Mouse (Mus musculus): ENCODE measurements around the gene Tsga10ip. TPM values are rescaled to one million over a fixed set of nuclear protein-coding genes. Genes with fewer than 3 reads are reported as not detected.
A peak's percentile ranks its signal among the peaks of the same experiment; 100 is the strongest.

Tsga10ip gene
- polyA plus RNA-seq, 1 experiment from 2014 or later = 0.14 TPM

DNA sequence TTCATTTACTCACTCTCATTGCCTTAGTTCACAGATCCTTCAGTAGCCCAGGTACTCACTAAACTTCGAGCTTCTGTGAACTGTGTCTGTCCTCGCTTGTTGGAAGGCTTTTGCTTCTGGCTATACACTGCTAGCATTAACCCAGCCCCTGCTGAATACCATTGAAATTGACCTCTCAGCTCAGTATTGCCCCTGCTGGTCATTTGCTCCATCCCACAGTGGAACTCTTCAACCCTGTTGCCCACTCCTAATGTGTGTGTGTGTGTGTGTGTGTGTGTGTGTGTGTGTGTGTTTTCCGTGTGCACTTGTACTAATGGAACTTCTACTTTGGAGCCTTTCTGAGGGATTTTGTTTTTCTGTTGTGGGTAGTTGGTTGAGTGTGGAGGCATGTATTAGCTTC, 31.4 kb downstream of the Tsga10ip start:
- Histone ChIP-seq H3K9ac (replicated peaks) (no peak overlapping the region), H3K27me3 (ENCODE audit: insufficient read depth, low read length) (no peaks in the 10 kb centered on the region), H3K9me3 (ENCODE audit: low read length) (no peaks in the 10 kb centered on the region), H3K4me3 (ENCODE audit: low read depth, low read length) (no peak overlapping the region), H3K4me2 (ENCODE audit: low read depth, low read length) (no peak overlapping the region), H3K36me3 (replicated peaks; ENCODE audit: insufficient read depth, low read length) (peaks cover 40% of the 10 kb centered on the region), H3K4me1 (ENCODE audit: insufficient read depth) (peaks cover 11% of the 10 kb centered on the region), H3K27ac (ENCODE audit: low read depth) (no peak overlapping the region)
- WGBS (ENCODE audit: insufficient replicate concordance) = 91% methylated on average over 3 of the region's 3 CpGs
- no peak for DNase-seq
- no peak for TF ChIP-seq EP300 (IDR thresholded peaks at IDR 0.05; ENCODE audit: low read depth)
- TF ChIP-seq CTCF (IDR thresholded peaks at IDR 0.05; ENCODE audit: low read depth) = peak; percentile 40
- ATAC-seq = no peak

- Histone ChIP-seq H3K36me3 (replicated peaks; ENCODE audit: insufficient read depth, low read length) (peaks cover 44% of the 10 kb centered on the region), H3K27me3 (ENCODE audit: insufficient read depth, low read length) (no peaks in the 10 kb centered on the region), H3K4me3 (ENCODE audit: low read depth, low read length) (peak overlapping the region; percentile 71), H3K27ac (ENCODE audit: low read depth) (peak overlapping the region; percentile 97), H3K9me3 (ENCODE audit: low read length) (no peaks in the 10 kb centered on the region), H3K9ac (replicated peaks) (peak overlapping the region; percentile 79), H3K4me1 (ENCODE audit: insufficient read depth) (peaks cover 16% of the 10 kb centered on the region), H3K4me2 (ENCODE audit: low read depth, low read length) (peak overlapping the region; percentile 98)
- TF ChIP-seq EP300 (IDR thresholded peaks at IDR 0.05; ENCODE audit: low read depth) (no peak), CTCF (IDR thresholded peaks at IDR 0.05; ENCODE audit: low read depth) (peak; percentile 53)
- ATAC-seq (no peak), DNase-seq (peak; percentile 32)
- 7% methylated on average over 11 of the region's 11 CpGs for WGBS (ENCODE audit: insufficient replicate concordance)
Observed at GRCm38 (mm10) chr19:5367455-5367854, 34.9 kb downstream of the Tsga10ip start.

DNA sequence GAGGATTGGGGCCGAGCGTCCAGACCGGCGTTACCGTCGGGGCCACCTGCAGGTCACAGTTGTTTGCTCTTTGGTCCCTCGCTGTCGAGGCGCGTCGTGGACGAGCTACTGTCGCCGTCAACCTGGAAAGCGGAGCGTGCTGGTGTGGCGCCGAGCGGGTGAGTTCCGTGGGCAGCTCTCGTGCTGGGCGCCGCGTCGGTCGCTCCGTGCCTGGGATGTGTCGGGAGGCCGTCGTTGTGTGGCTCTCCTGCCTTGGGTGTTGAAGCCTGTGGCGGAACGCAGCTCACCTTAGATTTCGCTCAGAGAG, 35.3 kb downstream of the Tsga10ip start, which contains the start of gene Banf1:
Banf1 (minus strand) TSS at position 116 of the 307 bp plus-strand sequence.
- Histone ChIP-seq H3K9ac (replicated peaks) (peak within 1 kb of the TSS; percentile 79), H3K4me2 (ENCODE audit: low read depth, low read length) (peak within 1 kb of the TSS; percentile 98), H3K9me3 (ENCODE audit: low read length) (no peaks in the 10 kb centered on the region), H3K4me1 (ENCODE audit: insufficient read depth) (peaks cover 16% of the 10 kb centered on the region), H3K27me3 (ENCODE audit: insufficient read depth, low read length) (no peaks in the 10 kb centered on the region), H3K27ac (ENCODE audit: low read depth) (peak within 1 kb of the TSS; percentile 97), H3K36me3 (replicated peaks; ENCODE audit: insufficient read depth, low read length) (peaks cover 40% of the 10 kb centered on the region), H3K4me3 (ENCODE audit: low read depth, low read length) (peak within 1 kb of the TSS; percentile 71)
- peak; percentile 8 for ATAC-seq
- TF ChIP-seq CTCF (IDR thresholded peaks at IDR 0.05; ENCODE audit: low read depth) = no peak
- TF ChIP-seq EP300 (IDR thresholded peaks at IDR 0.05; ENCODE audit: low read depth) = no peak
- 0% methylated on average over 31 of the region's 33 CpGs for WGBS (ENCODE audit: insufficient replicate concordance)
- DNase-seq = no peak

- peak; percentile 87 for TF ChIP-seq EP300 (IDR thresholded peaks at IDR 0.05; ENCODE audit: low read depth)
- TF ChIP-seq CTCF (IDR thresholded peaks at IDR 0.05; ENCODE audit: low read depth) = peak; percentile 40
- H3K9ac ChIP-seq (replicated peaks) = peak within 1 kb of the TSS; percentile 79
- no peaks in the 10 kb centered on the region for H3K9me3 ChIP-seq (ENCODE audit: low read length)
- H3K36me3 ChIP-seq (replicated peaks; ENCODE audit: insufficient read depth, low read length) = peaks cover 35% of the 10 kb centered on the region
- peak; percentile 97 for DNase-seq
- H3K4me2 ChIP-seq (ENCODE audit: low read depth, low read length) = peak within 1 kb of the TSS; percentile 98
- peak; percentile 95 for ATAC-seq
- H3K27ac ChIP-seq (ENCODE audit: low read depth) = peak within 1 kb of the TSS; percentile 97
- peaks cover 16% of the 10 kb centered on the region for H3K4me1 ChIP-seq (ENCODE audit: insufficient read depth)
- 1% methylated on average over 71 of the region's 92 CpGs for WGBS (ENCODE audit: insufficient replicate concordance)
- H3K27me3 ChIP-seq (ENCODE audit: insufficient read depth, low read length) = no peaks in the 10 kb centered on the region
- H3K4me3 ChIP-seq (ENCODE audit: low read depth, low read length) = peak within 1 kb of the TSS; percentile 71
Observed at GRCm38 (mm10) chr19:5366175-5367052, 35.9 kb downstream of the Tsga10ip start, which contains the start of gene Eif1ad. TSS of gene Eif1ad (plus strand) at chr19:5366741.

DNA sequence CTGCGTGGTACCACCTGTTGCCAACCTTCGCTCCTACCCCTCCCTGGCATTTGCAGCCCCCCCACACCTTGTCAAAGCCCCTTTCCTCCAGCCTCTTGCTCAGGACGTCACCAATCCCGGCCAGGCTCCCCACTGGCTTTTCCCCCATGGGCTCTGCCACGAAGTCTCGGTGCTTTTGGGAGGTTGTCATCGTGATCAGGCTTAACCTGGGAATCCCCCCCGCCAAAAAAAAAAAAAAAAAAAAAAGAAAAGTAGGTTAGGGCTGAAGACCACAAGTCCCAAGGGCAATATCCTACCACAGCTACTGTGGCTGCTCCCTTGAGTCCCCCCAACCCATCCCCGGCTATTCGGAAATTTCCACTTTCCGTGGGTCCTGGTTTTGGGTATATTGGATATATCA, 36.6 kb downstream of the Tsga10ip start:
- Histone ChIP-seq H3K4me2 (ENCODE audit: low read depth, low read length) (peak overlapping the region; percentile 98), H3K9me3 (ENCODE audit: low read length) (no peaks in the 10 kb centered on the region), H3K36me3 (replicated peaks; ENCODE audit: insufficient read depth, low read length) (peaks cover 31% of the 10 kb centered on the region), H3K4me1 (ENCODE audit: insufficient read depth) (peaks cover 16% of the 10 kb centered on the region), H3K27me3 (ENCODE audit: insufficient read depth, low read length) (no peaks in the 10 kb centered on the region), H3K9ac (replicated peaks) (peak overlapping the region; percentile 79), H3K4me3 (ENCODE audit: low read depth, low read length) (peak overlapping the region; percentile 71), H3K27ac (ENCODE audit: low read depth) (peak overlapping the region; percentile 97)
- DNase-seq (no peak), ATAC-seq (no peak)
- 8% methylated on average over 11 of the region's 11 CpGs for whole genome bisulfite sequencing (ENCODE audit: insufficient replicate concordance)
- TF ChIP-seq CTCF (IDR thresholded peaks at IDR 0.05; ENCODE audit: low read depth) (no peak), EP300 (IDR thresholded peaks at IDR 0.05; ENCODE audit: low read depth) (no peak)

DNA sequence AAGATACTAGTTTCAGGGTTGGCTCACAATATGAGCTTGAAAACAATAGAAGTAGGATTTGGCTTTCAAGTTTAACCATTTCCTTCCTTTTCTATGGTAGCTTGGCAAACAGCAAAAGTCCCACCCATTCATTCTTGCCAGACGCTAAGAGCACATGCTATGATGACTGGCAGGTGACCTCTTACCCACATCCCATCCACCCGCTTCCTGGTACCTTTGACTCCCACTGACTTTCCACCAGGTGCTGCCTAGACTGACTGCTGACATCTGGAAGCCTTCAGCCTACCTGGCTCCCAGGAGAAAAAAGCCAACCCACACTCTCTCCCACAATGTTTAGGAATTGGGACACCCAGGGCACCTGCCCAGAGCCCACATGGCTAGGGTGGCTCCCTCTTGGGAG, 38.2 kb downstream of the Tsga10ip start:
- H3K4me3 ChIP-seq (ENCODE audit: low read depth, low read length) = no peak overlapping the region
- ATAC-seq = no peak
- TF ChIP-seq EP300 (IDR thresholded peaks at IDR 0.05; ENCODE audit: low read depth) = no peak
- no peak for TF ChIP-seq CTCF (IDR thresholded peaks at IDR 0.05; ENCODE audit: low read depth)
- no peak overlapping the region for H3K27ac ChIP-seq (ENCODE audit: low read depth)
- 69% methylated on average over 2 of the region's 2 CpGs for WGBS (ENCODE audit: insufficient replicate concordance)
- no peak overlapping the region for H3K4me2 ChIP-seq (ENCODE audit: low read depth, low read length)
- peaks cover 14% of the 10 kb centered on the region for H3K36me3 ChIP-seq (replicated peaks; ENCODE audit: insufficient read depth, low read length)
- H3K9ac ChIP-seq (replicated peaks) = no peak overlapping the region
- no peak for DNase-seq
- H3K9me3 ChIP-seq (ENCODE audit: low read length) = no peaks in the 10 kb centered on the region
- peaks cover 16% of the 10 kb centered on the region for H3K4me1 ChIP-seq (ENCODE audit: insufficient read depth)
- H3K27me3 ChIP-seq (ENCODE audit: insufficient read depth, low read length) = no peaks in the 10 kb centered on the region

Measured in liver, postnatal 0 days (tissue).